Mouse (Mus musculus) forebrain, embryonic 12.5 days (tissue): Measurements from ENCODE around the gene Rpl10. TPM values are rescaled to one million over a fixed set of nuclear protein-coding genes. Genes with fewer than 3 reads are reported as not detected.

ENCODE experiments used
- ATAC-seq: fragments of 200-750 bp; cut with Nextera tagmentation; 2 replicates; pipeline ENCODE4 v1.8.0; 2017; ENCODE audit warnings: moderate TSS enrichment; ENCODE audit not compliant: low FRiP score
- H3K27ac ChIP-seq: fragments of 300-500 bp; sonication (generic); 2 replicates; pipeline ENCODE4 v1.5.1; 2016; ENCODE audit warnings: mild to moderate bottlenecking
- H3K27me3 ChIP-seq: fragments of 300-500 bp; sonication (generic); 2 replicates; pipeline ENCODE4 v1.6.1; 2016; ENCODE audit warnings: mild to moderate bottlenecking
- H3K36me3 ChIP-seq: fragments of 300-500 bp; sonication (generic); replicated peaks from 2 replicates; pipeline ENCODE4 v1.6.1; 2016; ENCODE audit warnings: mild to moderate bottlenecking
- H3K4me1 ChIP-seq: fragments of 300-500 bp; sonication (generic); 2 replicates; pipeline ENCODE4 v1.6.1; 2016
- H3K4me2 ChIP-seq: fragments of 300-500 bp; sonication (generic); 2 replicates; pipeline ENCODE4 v1.6.1; 2016; ENCODE audit warnings: mild to moderate bottlenecking, moderate library complexity
- H3K4me3 ChIP-seq: fragments of 300-500 bp; sonication (generic); replicated peaks from 2 replicates; pipeline ENCODE4 v1.5.1; 2016; ENCODE audit warnings: mild to moderate bottlenecking
- H3K9ac ChIP-seq: fragments of 300-500 bp; sonication (generic); 2 replicates; pipeline ENCODE4 v1.6.1; 2016; ENCODE audit warnings: mild to moderate bottlenecking
- H3K9me3 ChIP-seq: fragments of 300-500 bp; sonication (generic); 2 replicates; pipeline ENCODE4 v1.6.1; 2016
- WGBS: fragments of 180-500 bp; shearing (Covaris S2); methylation state at CpG from one replicate; pipeline ENCODE4 v1.1.7; 2016; 5-methylcytosine and 5-hydroxymethylcytosine counted together
- polyA plus RNA-seq: library from polyadenylated mRNA; unstranded; fragments of >200 nt; fragmentation: Nextera tagmentation; extraction: Ambion mirVana; gene quantifications from 2 replicates; pipeline ENCODE4 v1.2.1, GENCODE M21; 2016

The Rpl10 gene
- polyA plus RNA-seq, 1 experiment from 2014 or later: 564 TPM

GRCm38 (mm10) chrX:74249615-74250014 is 21.0 kb upstream of the Rpl10 start, which contains the start of gene Flna:
Gene Flna (minus strand): TSS chrX:74249820.
- WGBS: 24% methylated on average over 36 of the region's 38 CpGs
- H3K27ac ChIP-seq: peak within 1 kb of the TSS; percentile 31; the same call in 1 of the 2 replicates
- H3K4me2 ChIP-seq: peak within 1 kb of the TSS; percentile 60
- peak within 1 kb of the TSS; percentile 45 for H3K4me3 ChIP-seq
- H3K9ac ChIP-seq: peak within 1 kb of the TSS; percentile 55
- H3K36me3 ChIP-seq: no peaks in the 10 kb centered on the region
- no peaks in the 10 kb centered on the region for H3K27me3 ChIP-seq
- 0 out of 2 replicates have a peak, but pooled peaks cover 8% of the 10 kb centered on the region for H3K4me1 ChIP-seq
- no peak for ATAC-seq
- H3K9me3 ChIP-seq: no peaks in the 10 kb centered on the region

GRCm38 (mm10) chrX:74254153-74254887 is 16.3 kb upstream of the Rpl10 start, which contains the start of gene Emd:
Gene Emd (plus strand): TSS chrX:74254687.
- 27% methylated on average over 39 of the region's 39 CpGs for WGBS
- peak within 1 kb of the TSS; percentile 57 for H3K4me3 ChIP-seq
- peak within 1 kb of the TSS; percentile 64 for H3K4me2 ChIP-seq

GRCm38 (mm10) chrX:74254888-74255565 is 15.6 kb upstream of the Rpl10 start:
- H3K9ac ChIP-seq: peak overlapping the region; percentile 72
- WGBS: 20% methylated on average over 23 of the region's 31 CpGs
- H3K27me3 ChIP-seq: no peaks in the 10 kb centered on the region
- no peak; the same call in 1 of the 2 replicates for ATAC-seq
- H3K4me3 ChIP-seq: peak overlapping the region; percentile 57
- H3K9me3 ChIP-seq: no peaks in the 10 kb centered on the region
- H3K4me2 ChIP-seq: peak overlapping the region; percentile 64
- H3K36me3 ChIP-seq: peaks cover 17% of the 10 kb centered on the region
- H3K27ac ChIP-seq: peak overlapping the region; percentile 90
- H3K4me1 ChIP-seq: no peaks in the 10 kb centered on the region; the same call in 1 of the 2 replicates

More at GRCm38 (mm10) chrX:74254153-74254887, 16.3 kb upstream of the Rpl10 start, which contains the start of gene Emd:
- peak within 1 kb of the TSS; percentile 90 for H3K27ac ChIP-seq
- ATAC-seq: peak; percentile 97
- H3K27me3 ChIP-seq: no peaks in the 10 kb centered on the region
- peaks cover 2% of the 10 kb centered on the region; the same call in 1 of the 2 replicates for H3K4me1 ChIP-seq
- no peaks in the 10 kb centered on the region for H3K9me3 ChIP-seq
- peaks cover 17% of the 10 kb centered on the region for H3K36me3 ChIP-seq
- peak within 1 kb of the TSS; percentile 72 for H3K9ac ChIP-seq

- Histone ChIP-seq H3K4me2 (no peak overlapping the region), H3K4me3 (no peak overlapping the region)
Observed at GRCm38 (mm10) chrX:74257746-74258145, 12.9 kb upstream of the Rpl10 start.

GRCm38 (mm10) chrX:74269736-74270061 is 913 bp upstream of the Rpl10 start:
- H3K4me2 ChIP-seq: peak overlapping the region; percentile 50
- no peaks in the 10 kb centered on the region for H3K27me3 ChIP-seq
- peak overlapping the region; percentile 94 for H3K27ac ChIP-seq
- 29% methylated on average over 3 of the region's 3 CpGs for WGBS
- H3K4me1 ChIP-seq: peaks cover 5% of the 10 kb centered on the region; the same call in 1 of the 2 replicates
- peak overlapping the region; percentile 44 for H3K9ac ChIP-seq
- no peaks in the 10 kb centered on the region for H3K9me3 ChIP-seq
- H3K4me3 ChIP-seq: peak overlapping the region; percentile 57
- peak; percentile 45; the same call in 1 of the 2 replicates for ATAC-seq
- peaks cover 5% of the 10 kb centered on the region for H3K36me3 ChIP-seq

More at GRCm38 (mm10) chrX:74257746-74258145, 12.9 kb upstream of the Rpl10 start:
- WGBS: 95% methylated on average over 3 of the region's 3 CpGs
- Histone ChIP-seq H3K9ac (no peak overlapping the region), H3K9me3 (no peaks in the 10 kb centered on the region), H3K27ac (no peak overlapping the region), H3K27me3 (no peaks in the 10 kb centered on the region), H3K36me3 (peaks cover 17% of the 10 kb centered on the region), H3K4me1 (no peaks in the 10 kb centered on the region; the same call in 1 of the 2 replicates)
- no peak for ATAC-seq

GRCm38 (mm10) chrX:74270902-74271551 is 415 bp downstream of the Rpl10 start:
- peak overlapping the region; percentile 61 for H3K27ac ChIP-seq
- peak; percentile 0; the same call in 1 of the 2 replicates for ATAC-seq
- H3K4me3 ChIP-seq: peak overlapping the region; percentile 57
- peaks cover 5% of the 10 kb centered on the region; the same call in 1 of the 2 replicates for H3K4me1 ChIP-seq
- H3K9me3 ChIP-seq: no peaks in the 10 kb centered on the region
- H3K27me3 ChIP-seq: no peaks in the 10 kb centered on the region
- H3K9ac ChIP-seq: peak overlapping the region; percentile 73
- WGBS: 17% methylated on average over 27 of the region's 27 CpGs
- peaks cover 5% of the 10 kb centered on the region for H3K36me3 ChIP-seq
- peak overlapping the region; percentile 57 for H3K4me2 ChIP-seq

GRCm38 (mm10) chrX:74273422-74274322 is 3.1 kb downstream of the Rpl10 start:
- Histone ChIP-seq H3K9me3 (no peaks in the 10 kb centered on the region), H3K9ac (no peak overlapping the region), H3K4me3 (no peak overlapping the region), H3K27ac (no peak overlapping the region), H3K36me3 (peaks cover 5% of the 10 kb centered on the region), H3K27me3 (no peaks in the 10 kb centered on the region), H3K4me2 (no peak overlapping the region), H3K4me1 (peaks cover 5% of the 10 kb centered on the region; the same call in 1 of the 2 replicates)
- ATAC-seq: no peak
- WGBS: 34% methylated on average over 10 of the region's 10 CpGs

GRCm38 (mm10) chrX:74277916-74278315 is 7.3 kb downstream of the Rpl10 start:
- Histone ChIP-seq H3K27me3 (no peaks in the 10 kb centered on the region), H3K9ac (no peak overlapping the region), H3K4me3 (no peak overlapping the region), H3K9me3 (no peaks in the 10 kb centered on the region), H3K27ac (no peak overlapping the region), H3K36me3 (no peaks in the 10 kb centered on the region), H3K4me1 (peaks cover under 1% of the 10 kb centered on the region; the same call in 1 of the 2 replicates), H3K4me2 (no peak overlapping the region)
- no peak for ATAC-seq
- 77% methylated on average over 8 of the region's 8 CpGs for WGBS

GRCm38 (mm10) chrX:74281041-74281731 is 10.6 kb downstream of the Rpl10 start:
- no peaks in the 10 kb centered on the region for H3K9me3 ChIP-seq
- peak overlapping the region; percentile 68 for H3K4me2 ChIP-seq
- peak overlapping the region; percentile 67 for H3K9ac ChIP-seq
- peaks cover 10% of the 10 kb centered on the region for H3K4me1 ChIP-seq
- WGBS: 20% methylated on average over 14 of the region's 14 CpGs
- no peak for ATAC-seq
- H3K27ac ChIP-seq: no peak overlapping the region
- no peaks in the 10 kb centered on the region for H3K36me3 ChIP-seq
- H3K27me3 ChIP-seq: no peaks in the 10 kb centered on the region
- H3K4me3 ChIP-seq: peak overlapping the region; percentile 52

- Histone ChIP-seq H3K4me3 (peak within 1 kb of the TSS; percentile 52), H3K27me3 (no peaks in the 10 kb centered on the region), H3K9ac (peak within 1 kb of the TSS; percentile 67), H3K4me2 (peak within 1 kb of the TSS; percentile 68), H3K27ac (peak within 1 kb of the TSS; percentile 75), H3K4me1 (peaks cover 10% of the 10 kb centered on the region), H3K36me3 (no peaks in the 10 kb centered on the region), H3K9me3 (no peaks in the 10 kb centered on the region)
- ATAC-seq: peak; percentile 63
- 15% methylated on average over 16 of the region's 16 CpGs for WGBS
Observed at GRCm38 (mm10) chrX:74281732-74282394, 11.3 kb downstream of the Rpl10 start, which contains the start of the genes Taz and Dnase1l1. Gene Taz (plus strand): TSS chrX:74281912. Gene Dnase1l1 (minus strand): TSS chrX:74282337.
